Mouse (Mus musculus) intestine, embryonic 14.5 days (tissue): ENCODE data around the gene Lactb. TPM values are rescaled to one million over a fixed set of nuclear protein-coding genes. Genes with fewer than 3 reads are reported as not detected.

Experiments used
- ATAC-seq: fragments of 200-750 bp; cut with Nextera tagmentation; replicated peaks from 2 replicates; pipeline ENCODE4 v1.8.0; 2017; ENCODE audit warnings: low read depth, moderate number of reproducible peaks, moderate TSS enrichment, moderate library complexity; ENCODE audit not compliant: low FRiP score, low TSS enrichment
- DNase-seq: peaks from one replicate; pipeline ENCODE4 v3.0.0-alpha.2; 2018; ENCODE audit warnings: low spot score
- H3K27ac ChIP-seq: fragments of 300-500 bp; sonication (generic); 2 replicates; pipeline ENCODE4 v1.5.1; 2014; ENCODE audit warnings: low read depth, mild to moderate bottlenecking, control low read depth
- H3K27me3 ChIP-seq: fragments of 300-500 bp; sonication (generic); replicated peaks from 2 replicates; pipeline ENCODE4 v1.6.1; 2014; ENCODE audit warnings: low read length, control low read depth; ENCODE audit not compliant: control insufficient read depth, insufficient read depth
- H3K36me3 ChIP-seq: fragments of 300-500 bp; sonication (generic); 2 replicates; pipeline ENCODE4 v1.6.1; 2014; ENCODE audit warnings: low read length, control low read depth; ENCODE audit not compliant: control insufficient read depth, insufficient read depth
- H3K4me1 ChIP-seq: fragments of 300-500 bp; sonication (generic); replicated peaks from 2 replicates; pipeline ENCODE4 v1.6.1; 2014; ENCODE audit warnings: low read length, control low read depth, mixed read lengths; ENCODE audit not compliant: control insufficient read depth, insufficient read depth
- H3K4me2 ChIP-seq: fragments of 300-500 bp; sonication (generic); 2 replicates; pipeline ENCODE4 v1.6.1; 2014; ENCODE audit warnings: low read length
- H3K4me3 ChIP-seq: fragments of 300-500 bp; sonication (generic); 2 replicates; pipeline ENCODE4 v1.5.1; 2014; ENCODE audit warnings: low read depth, low read length, control low read depth, mixed read lengths
- H3K9ac ChIP-seq: fragments of 300-500 bp; sonication (generic); 2 replicates; pipeline ENCODE4 v1.6.1; 2014; ENCODE audit warnings: mild to moderate bottlenecking, low read length
- H3K9me3 ChIP-seq: fragments of 300-500 bp; sonication (generic); 2 replicates; pipeline ENCODE4 v1.6.1; 2016; ENCODE audit warnings: low read length, control low read depth; ENCODE audit not compliant: control insufficient read depth
- WGBS: fragments of 180-500 bp; shearing (Covaris S2); extraction: QIAGEN DNeasy Blood & Tissue Kit; methylation state at CpG from one replicate; pipeline ENCODE4 v1.1.7; 2014; 5-methylcytosine and 5-hydroxymethylcytosine counted together
- polyA plus RNA-seq: library from polyadenylated mRNA; unstranded; fragments of >200 nt; fragmentation: Nextera tagmentation; extraction: Ambion mirVana; gene quantifications from 2 replicates; pipeline ENCODE4 v1.2.1, GENCODE M21; 2014

Gene Lactb
- polyA plus RNA-seq, 1 experiment from 2014 or later = 8.9 TPM

- H3K4me1 ChIP-seq = peaks cover 3% of the 10 kb centered on the region
- H3K27ac ChIP-seq = no peak overlapping the region
- DNase-seq (no peak), ATAC-seq (no peak)
- no peaks in the 10 kb centered on the region for H3K27me3 ChIP-seq
- WGBS = 49% methylated on average over 4 of the region's 4 CpGs
- H3K9me3 ChIP-seq = no peaks in the 10 kb centered on the region
- H3K9ac ChIP-seq = no peak overlapping the region
- H3K4me3 ChIP-seq = no peak overlapping the region
- H3K4me2 ChIP-seq = no peak overlapping the region
- no peaks in the 10 kb centered on the region for H3K36me3 ChIP-seq
These were observed 28.4 kb upstream of the Lactb start for GRCm38 (mm10) chr9:67003656-67004055.

DNA sequence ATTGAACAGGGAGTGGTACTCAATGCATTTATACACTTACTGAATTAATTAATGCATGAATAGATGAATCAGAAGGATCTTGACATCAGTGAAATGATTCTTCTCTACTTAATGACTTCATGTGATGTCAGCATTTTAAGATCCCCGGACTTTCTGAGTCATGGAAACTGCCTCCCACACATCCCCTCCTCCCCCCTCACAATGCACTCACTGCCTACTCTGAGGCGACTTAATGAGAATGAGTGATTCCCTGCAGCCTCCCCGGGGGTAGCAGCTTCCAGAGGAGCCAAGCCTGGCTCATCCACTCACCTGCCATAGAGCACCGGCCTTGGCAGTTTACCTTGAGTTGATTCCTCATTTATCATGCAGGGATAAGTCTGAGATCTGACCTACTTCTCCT is 27.9 kb upstream of the Lactb start:
- Histone ChIP-seq H3K4me3 (no peak overlapping the region), H3K27ac (no peak overlapping the region), H3K27me3 (no peaks in the 10 kb centered on the region), H3K9me3 (no peaks in the 10 kb centered on the region), H3K4me2 (no peak overlapping the region), H3K9ac (no peak overlapping the region), H3K36me3 (no peaks in the 10 kb centered on the region), H3K4me1 (peaks cover 3% of the 10 kb centered on the region)
- 34% methylated on average over 4 of the region's 4 CpGs for WGBS
- no peak for DNase-seq
- no peak for ATAC-seq

DNA sequence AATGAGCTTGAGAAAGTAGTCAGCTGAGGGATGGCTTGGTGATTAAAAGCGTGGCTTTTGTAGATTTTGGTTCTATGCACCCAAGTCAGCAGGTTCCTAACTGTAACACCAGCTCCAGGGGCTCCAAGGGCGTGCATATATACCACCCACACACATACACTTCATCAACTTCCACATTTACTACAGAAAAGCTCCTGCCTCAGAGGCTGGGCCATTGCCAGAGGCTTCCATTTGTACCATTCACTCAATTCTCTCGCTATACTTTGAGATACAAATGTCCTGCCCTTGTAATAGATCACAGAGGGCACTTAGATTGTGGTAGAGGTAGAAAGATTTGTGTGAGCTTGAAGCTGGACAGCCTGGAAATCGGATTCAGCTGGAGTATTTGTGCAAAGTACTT is 26.2 kb upstream of the Lactb start:
- no peak overlapping the region for H3K9ac ChIP-seq
- H3K9me3 ChIP-seq = no peaks in the 10 kb centered on the region
- peaks cover 3% of the 10 kb centered on the region for H3K4me1 ChIP-seq
- no peaks in the 10 kb centered on the region for H3K27me3 ChIP-seq
- 72% methylated on average over 4 of the region's 4 CpGs for WGBS
- ATAC-seq = no peak
- no peak overlapping the region for H3K4me3 ChIP-seq
- H3K4me2 ChIP-seq = no peak overlapping the region
- H3K36me3 ChIP-seq = no peaks in the 10 kb centered on the region
- DNase-seq = no peak
- H3K27ac ChIP-seq = no peak overlapping the region

DNA sequence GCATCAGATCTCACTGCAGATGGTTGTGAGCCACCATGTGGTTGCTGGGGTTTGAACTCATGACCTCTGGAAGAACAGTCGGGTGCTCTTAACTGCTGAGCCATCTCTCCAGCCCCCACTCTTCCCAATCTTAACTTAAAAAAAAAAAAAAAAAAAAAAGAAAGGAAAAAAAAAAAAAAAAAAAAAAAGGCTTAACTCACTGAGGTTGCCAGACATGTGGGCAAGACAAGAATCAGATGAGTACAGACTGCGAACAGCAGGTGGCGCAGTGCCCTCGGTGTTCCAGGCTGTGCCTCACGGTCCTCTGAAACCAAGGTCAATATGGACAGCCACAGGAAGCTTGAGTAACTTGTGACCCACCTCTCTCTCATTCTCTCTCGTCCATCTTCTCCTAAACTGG is 25.8 kb upstream of the Lactb start:
- no peak overlapping the region for H3K4me3 ChIP-seq
- H3K4me1 ChIP-seq = no peaks in the 10 kb centered on the region; the same call in none of the 2 replicates
- no peak overlapping the region for H3K9ac ChIP-seq
- no peak overlapping the region for H3K27ac ChIP-seq
- H3K9me3 ChIP-seq = no peaks in the 10 kb centered on the region
- H3K36me3 ChIP-seq = no peaks in the 10 kb centered on the region
- DNase-seq = peak; percentile 94
- H3K27me3 ChIP-seq = no peaks in the 10 kb centered on the region
- H3K4me2 ChIP-seq = no peak overlapping the region
- ATAC-seq = 0 out of 2 replicates have a peak, but pooled peaks have one; percentile 54
- 5% methylated on average over 6 of the region's 6 CpGs for WGBS

GRCm38 (mm10) chr9:66999698-67000097 is 24.4 kb upstream of the Lactb start:
- H3K36me3 ChIP-seq = no peaks in the 10 kb centered on the region
- DNase-seq = no peak
- WGBS = 94% methylated on average over 7 of the region's 8 CpGs
- no peak overlapping the region for H3K4me2 ChIP-seq
- no peak overlapping the region for H3K27ac ChIP-seq
- no peak for ATAC-seq
- no peaks in the 10 kb centered on the region for H3K27me3 ChIP-seq
- H3K4me1 ChIP-seq = no peaks in the 10 kb centered on the region; the same call in 1 of the 2 replicates
- H3K9me3 ChIP-seq = no peaks in the 10 kb centered on the region
- no peak overlapping the region for H3K9ac ChIP-seq
- H3K4me3 ChIP-seq = no peak overlapping the region

DNA sequence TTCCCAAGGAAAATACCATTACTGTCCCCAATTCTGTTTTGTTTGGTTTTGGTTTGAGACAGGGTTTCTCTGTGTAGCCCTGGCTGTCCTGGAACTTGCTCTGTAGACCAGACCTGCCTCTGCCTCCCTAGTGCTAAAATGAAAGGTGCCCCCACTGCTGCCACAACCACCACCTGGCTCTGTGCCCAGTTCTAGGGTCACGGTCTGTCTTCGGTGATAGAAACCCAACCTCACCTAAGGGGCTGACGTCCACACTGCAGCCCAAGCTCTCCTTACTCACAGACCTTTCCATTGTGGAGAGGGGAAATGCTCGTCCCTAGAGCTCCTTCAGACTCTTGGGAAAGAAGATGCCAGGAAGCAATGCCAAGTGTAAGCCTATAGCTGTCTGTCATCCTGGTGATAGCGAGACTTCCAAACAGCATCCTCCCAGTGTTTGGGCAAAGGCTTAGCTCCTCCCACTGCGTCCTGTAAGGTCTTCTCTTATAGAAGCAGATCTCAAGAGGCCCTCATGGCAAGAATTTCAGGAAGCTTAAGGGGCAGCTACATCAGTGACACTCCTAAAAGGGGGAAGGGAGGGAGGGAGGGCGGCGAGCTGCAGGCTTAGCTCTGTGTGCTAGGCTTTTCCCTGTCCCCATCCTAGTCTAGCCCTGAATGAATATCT is 16.6 kb upstream of the Lactb start:
- H3K9ac ChIP-seq = no peak overlapping the region
- peaks cover 29% of the 10 kb centered on the region for H3K4me1 ChIP-seq
- ATAC-seq (no peak), DNase-seq (no peak)
- H3K4me3 ChIP-seq = no peak overlapping the region
- 76% methylated on average over 8 of the region's 8 CpGs for WGBS
- H3K4me2 ChIP-seq = no peak overlapping the region
- H3K27ac ChIP-seq = no peak overlapping the region
- no peaks in the 10 kb centered on the region for H3K36me3 ChIP-seq
- H3K27me3 ChIP-seq = no peaks in the 10 kb centered on the region
- 0 out of 2 replicates have a peak, but pooled peaks cover 4% of the 10 kb centered on the region for H3K9me3 ChIP-seq

- 61% methylated on average over 9 of the region's 9 CpGs for WGBS
- H3K9me3 ChIP-seq = 0 out of 2 replicates have a peak, but pooled peaks cover 4% of the 10 kb centered on the region
- ATAC-seq = no peak
These were observed 15.9 kb upstream of the Lactb start for GRCm38 (mm10) chr9:66991021-66991749.

GRCm38 (mm10) chr9:66990046-66990445 is 14.8 kb upstream of the Lactb start:
- no peak for ATAC-seq
- Histone ChIP-seq H3K36me3 (no peaks in the 10 kb centered on the region), H3K9ac (no peak overlapping the region), H3K27me3 (no peaks in the 10 kb centered on the region), H3K4me1 (peaks cover 29% of the 10 kb centered on the region), H3K4me2 (no peak overlapping the region), H3K27ac (peak overlapping the region; percentile 93; the same call in 1 of the 2 replicates), H3K9me3 (0 out of 2 replicates have a peak, but pooled peaks cover 4% of the 10 kb centered on the region), H3K4me3 (no peak overlapping the region)
- WGBS = 87% methylated on average over 5 of the region's 5 CpGs
- DNase-seq = no peak

More at GRCm38 (mm10) chr9:66991021-66991749, 15.9 kb upstream of the Lactb start:
- Histone ChIP-seq H3K9ac (no peak overlapping the region), H3K27ac (no peak overlapping the region), H3K4me2 (no peak overlapping the region), H3K36me3 (no peaks in the 10 kb centered on the region), H3K27me3 (no peaks in the 10 kb centered on the region), H3K4me3 (no peak overlapping the region), H3K4me1 (peaks cover 29% of the 10 kb centered on the region)
- DNase-seq = no peak
